In the genomic region with DNA sequence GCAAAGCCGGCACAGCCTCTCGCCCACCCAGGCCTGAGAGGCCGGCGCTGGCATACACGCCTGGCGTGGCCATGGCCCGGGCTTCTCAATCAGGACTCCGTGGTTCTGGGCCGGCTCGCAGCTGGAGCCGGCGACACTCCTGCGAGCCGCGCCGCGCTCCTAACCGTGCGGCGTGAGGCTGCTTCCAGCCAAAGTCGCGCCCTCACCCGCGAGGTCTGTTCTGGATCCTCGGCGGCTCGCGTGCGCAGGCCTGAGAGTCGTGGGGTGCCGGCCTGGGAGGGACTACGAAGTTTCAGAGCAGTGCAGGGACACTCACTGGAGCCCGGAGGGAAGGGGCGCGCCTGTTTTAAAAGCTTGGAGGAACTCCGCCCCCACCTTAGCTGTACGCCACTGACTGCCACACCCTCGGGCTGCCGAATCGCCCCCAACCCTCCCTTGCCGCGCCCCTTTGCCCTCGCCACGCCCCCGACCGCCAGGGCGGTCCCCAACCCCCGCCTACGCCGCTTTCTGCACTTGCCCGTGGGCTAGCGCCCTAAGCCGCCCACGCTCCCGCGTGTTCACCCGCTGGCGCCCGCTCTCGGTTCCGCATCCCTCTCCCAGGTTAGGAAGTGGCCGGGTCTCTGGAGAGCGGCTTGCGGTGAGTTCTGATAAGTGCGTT, we compare ENCODE assay signal across 8 mouse cellular contexts. TPM values are rescaled to one million over a fixed set of nuclear protein-coding genes. Genes with fewer than 3 reads are reported as not detected.
A peak's percentile ranks its signal among the peaks of the same experiment; 100 is the strongest.
DNase-seq lines count a peak whose midpoint lies in the region; ATAC-seq lines count a peak whose summit lies in the region.

A gene (minus strand): TSS at position 367 of the 658 bp plus-strand sequence.

- peak; percentile 58; the same call in 1 of the 2 replicates for ATAC-seq in heart, embryonic 11.5 days (replicated peaks; ENCODE audit: insufficient number of reproducible peaks, low FRiP score, low TSS enrichment)
- peak; percentile 77 for ATAC-seq in kidney, embryonic 14.5 days (ENCODE audit: low FRiP score, low TSS enrichment)
- ATAC-seq in lung, embryonic 15.5 days (ENCODE audit: borderline replicate concordance, extremely low read depth, low FRiP score, low TSS enrichment) = peak; percentile 68

- peak within 1 kb of the TSS; percentile 53 for H3K9ac ChIP-seq in heart, embryonic 11.5 days (ENCODE audit: low read depth, low read length)
- peak within 1 kb of the TSS; percentile 58 for H3K9ac ChIP-seq in kidney, embryonic 14.5 days (ENCODE audit: low read depth, low read length)
- H3K9ac ChIP-seq in lung, embryonic 15.5 days = peak within 1 kb of the TSS; percentile 30

- H3K4me1 ChIP-seq in heart, embryonic 11.5 days (ENCODE audit: control insufficient read depth, insufficient read depth, low read length) = no peaks in the 10 kb centered on the region
- H3K4me1 ChIP-seq in kidney, embryonic 14.5 days (ENCODE audit: control insufficient read depth, insufficient read depth, low read length) = peaks cover 5% of the 10 kb centered on the region; the same call in 1 of the 2 replicates
- peaks cover 10% of the 10 kb centered on the region for H3K4me1 ChIP-seq in lung, embryonic 15.5 days

- no peaks in the 10 kb centered on the region for H3K36me3 ChIP-seq in heart, embryonic 11.5 days (ENCODE audit: control insufficient read depth, insufficient read depth, low read length)
- H3K36me3 ChIP-seq in kidney, embryonic 14.5 days (ENCODE audit: control insufficient read depth, insufficient read depth, low read length) = no peaks in the 10 kb centered on the region
- no peaks in the 10 kb centered on the region for H3K36me3 ChIP-seq in lung, embryonic 15.5 days

- H3K9me3 ChIP-seq in heart, embryonic 11.5 days (replicated peaks; ENCODE audit: control insufficient read depth, low read length) = no peaks in the 10 kb centered on the region
- no peaks in the 10 kb centered on the region for H3K9me3 ChIP-seq in kidney, embryonic 14.5 days (ENCODE audit: control insufficient read depth, low read length)
- no peaks in the 10 kb centered on the region for H3K9me3 ChIP-seq in lung, embryonic 15.5 days

- H3K4me2 ChIP-seq in heart, embryonic 11.5 days = peak within 1 kb of the TSS; percentile 93
- H3K4me2 ChIP-seq in kidney, embryonic 14.5 days (replicated peaks; ENCODE audit: low read depth, low read length) = peak within 1 kb of the TSS; percentile 100
- H3K4me2 ChIP-seq in lung, embryonic 15.5 days = peak within 1 kb of the TSS; percentile 95

- WGBS in heart, embryonic 11.5 days (ENCODE audit: insufficient replicate concordance) = under 1% methylated on average over 65 of the region's 65 CpGs
- under 1% methylated on average over 65 of the region's 65 CpGs for WGBS in kidney, embryonic 14.5 days
- WGBS in lung, embryonic 15.5 days = under 1% methylated on average over 63 of the region's 65 CpGs

- peak within 1 kb of the TSS; percentile 54 for H3K4me3 ChIP-seq in heart, embryonic 11.5 days (ENCODE audit: low read depth, low read length)
- H3K4me3 ChIP-seq in kidney, embryonic 14.5 days (ENCODE audit: low read length) = peak within 1 kb of the TSS; percentile 67
- H3K4me3 ChIP-seq in lung, embryonic 15.5 days = peak within 1 kb of the TSS; percentile 52

- peak; percentile 35 for DNase-seq in right cerebral cortex, postnatal 14 days
- no peak for DNase-seq in right cerebral cortex, adult 18-20 months
- peak; percentile 72 for DNase-seq in embryo, embryonic 9.5 days (ENCODE audit: extremely low spot score)
- peak; percentile 81 for DNase-seq in ovary, adult 18-20 months (ENCODE audit: low spot score)
- DNase-seq in thymus, postnatal 25 days = peak; percentile 78

- no peak within 1 kb of the TSS for H3K27ac ChIP-seq in heart, embryonic 11.5 days (ENCODE audit: low read depth, low read length)
- no peak within 1 kb of the TSS for H3K27ac ChIP-seq in kidney, embryonic 14.5 days (ENCODE audit: low read depth, low read length)
- H3K27ac ChIP-seq in lung, embryonic 15.5 days = no peak within 1 kb of the TSS

- peaks cover 50% of the 10 kb centered on the region for H3K27me3 ChIP-seq in heart, embryonic 11.5 days (ENCODE audit: control insufficient read depth, insufficient read depth, low read length)
- H3K27me3 ChIP-seq in kidney, embryonic 14.5 days (ENCODE audit: control insufficient read depth, insufficient read depth, low read length) = peaks cover 27% of the 10 kb centered on the region
- peaks cover 50% of the 10 kb centered on the region for H3K27me3 ChIP-seq in lung, embryonic 15.5 days

RNA-seq across cellular contexts. Expression of the gene that starts here (rescaled TPM):
- 0.17 and 0.32 TPM in 2 replicates for polyA plus RNA-seq in heart, embryonic 11.5 days (2014; fragmentation: Nextera tagmentation; extraction: Ambion mirVana)
- polyA plus RNA-seq in kidney, embryonic 14.5 days (2014; fragmentation: Nextera tagmentation; extraction: Ambion mirVana) = 1.1 and 1.6 TPM in 2 replicates
- polyA plus RNA-seq in lung, embryonic 15.5 days (2015; fragmentation: Nextera tagmentation; extraction: Ambion mirVana) = 0.70 and 0.73 TPM in 2 replicates

Comparison
In these comparisons a context has a peak if more than half of its experiments do, and no peak if none do; other contexts are left out.
1. Peak in ATAC-seq, H3K4me3 ChIP-seq, H3K9ac ChIP-seq and H3K4me2 ChIP-seq in heart, embryonic 11.5 days; RNA of the gene not detected or under 1 TPM.
2. Peak in ATAC-seq, H3K4me3 ChIP-seq, H3K9ac ChIP-seq and H3K4me2 ChIP-seq in lung, embryonic 15.5 days; RNA of the gene not detected or under 1 TPM.